Mouse (Mus musculus): ENCODE measurements around the gene D2hgdh. TPM values are rescaled to one million over a fixed set of nuclear protein-coding genes. Genes with fewer than 3 reads are reported as not detected.

The D2hgdh gene
- 4.2 TPM in 2 replicates for polyA plus RNA-seq (2012; ENCODE audit: low replicate concordance)

DNA sequence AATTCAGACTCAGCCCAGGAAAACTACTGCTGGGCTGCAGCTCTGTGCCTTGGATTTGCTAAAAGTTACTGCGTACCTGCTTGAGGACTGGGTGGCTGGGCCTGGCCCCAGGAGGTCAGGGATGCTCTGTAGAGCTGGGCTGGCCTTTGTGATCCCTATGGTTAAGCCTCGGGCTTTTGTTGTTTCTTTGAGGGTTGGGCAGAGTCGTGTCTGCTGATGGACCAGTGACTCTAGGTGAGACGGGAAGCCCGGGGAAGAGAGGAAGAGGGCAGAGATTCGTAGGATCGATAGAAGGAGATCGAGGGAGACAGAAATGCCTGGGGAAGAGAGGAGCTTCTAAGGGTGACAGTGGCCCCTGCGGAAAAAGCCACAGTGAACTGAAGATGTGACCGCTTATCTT is at the start of gene D2hgdh:
Gene D2hgdh, plus strand, starts transcription at position 301 of the 400 bp plus-strand sequence.

GRCm38 (mm10) chr1:93801741-93802238 is 22.9 kb upstream of the D2hgdh start, which contains the start of gene Dtymk:
Dtymk (minus strand) TSS chr1:93801934.

DNA sequence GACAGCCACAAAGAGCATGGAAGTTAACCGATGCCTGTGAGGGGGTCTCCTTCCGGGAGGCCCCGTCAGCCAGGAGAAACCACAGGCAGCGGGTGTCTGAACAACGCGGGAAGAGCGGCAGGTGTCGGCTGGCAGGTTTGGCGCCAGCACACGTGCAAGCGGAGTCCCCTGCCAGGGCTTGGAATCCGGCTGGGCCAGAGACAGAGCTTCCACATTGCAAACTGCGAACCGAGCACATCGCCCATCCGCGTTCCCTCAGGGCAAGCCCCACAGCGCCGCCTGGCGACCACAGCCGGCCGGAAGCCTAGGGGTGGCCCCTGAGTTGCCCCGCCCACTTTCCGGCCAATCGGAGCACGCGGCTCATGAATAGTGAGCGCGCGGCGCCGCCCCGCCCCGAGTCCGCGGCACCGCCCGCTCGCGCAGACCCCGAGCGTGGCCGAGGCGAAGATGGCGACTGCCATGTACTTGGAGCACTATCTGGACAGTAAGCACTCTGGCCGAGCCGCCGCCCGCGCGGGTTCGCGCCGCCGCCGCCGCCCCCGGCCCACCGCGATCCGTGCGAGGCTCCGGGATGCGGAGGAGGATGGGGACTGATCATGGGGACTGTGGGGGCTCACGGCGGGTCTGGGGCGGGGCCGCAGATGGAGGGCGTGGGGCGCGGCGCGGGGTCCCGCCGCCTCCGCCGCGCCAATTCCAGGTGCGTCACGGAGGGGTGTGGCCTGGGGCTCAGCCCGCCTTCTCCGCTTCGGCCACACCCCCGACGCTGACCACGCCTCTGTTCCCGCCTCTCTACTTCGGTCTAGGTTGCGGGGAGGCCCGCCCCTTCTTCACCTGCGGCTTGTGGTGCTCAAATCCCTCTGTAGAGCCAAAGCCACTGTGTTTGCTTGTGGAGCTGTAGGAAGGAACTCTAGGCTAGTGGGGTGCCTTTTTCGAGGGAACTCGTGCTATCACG is 20.9 kb upstream of the D2hgdh start, which contains the start of gene Ing5:
Gene Ing5, plus strand, starts transcription at position 410 of the 952 bp plus-strand sequence.

DNA sequence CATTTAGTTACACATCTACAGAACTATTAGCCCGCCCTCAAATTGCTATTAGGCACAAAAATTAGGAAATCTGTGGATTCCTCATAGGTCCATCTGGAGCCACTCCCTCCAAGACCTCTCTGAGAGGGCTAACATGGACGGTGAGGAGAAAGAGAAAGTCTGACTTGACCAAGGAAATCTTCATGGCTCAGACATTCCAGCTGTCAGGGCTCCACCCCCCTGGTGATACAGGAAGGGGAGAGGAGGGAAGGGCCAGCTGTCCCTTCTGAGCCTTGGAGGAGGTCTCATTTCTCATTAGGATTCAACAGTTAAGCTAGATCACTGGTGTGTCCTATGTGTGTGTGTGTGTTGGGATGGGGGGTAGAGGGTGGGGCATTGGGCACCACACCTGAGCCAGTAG is 36.3 kb downstream of the D2hgdh start, which contains the start of gene Gal3st2:
Gene Gal3st2, plus strand, starts transcription at position 259 of the 400 bp plus-strand sequence.

Other genes with a start within 250 kb of the D2hgdh start
- 13.1 and 18.8 TPM in 2 replicates for gene Stk25, start 166.2 kb upstream of the D2hgdh start, polyA plus RNA-seq (2012; ENCODE audit: low replicate concordance)
- 0.53 and 1.9 TPM in 2 replicates for gene Bok, start 139.2 kb upstream of the D2hgdh start, polyA plus RNA-seq (2012; ENCODE audit: low replicate concordance)
- 3.5 and 5.5 TPM in 2 replicates for gene Atg4b, start 73.4 kb upstream of the D2hgdh start, polyA plus RNA-seq (2012; ENCODE audit: low replicate concordance)
- gene Thap4, start 70.0 kb upstream of the D2hgdh start, polyA plus RNA-seq (2012; ENCODE audit: low replicate concordance), result 25.2 and 27.0 TPM in 2 replicates
- gene Dtymk, start 23.0 kb upstream of the D2hgdh start, polyA plus RNA-seq (2012; ENCODE audit: low replicate concordance), result 22.7 and 23.0 TPM in 2 replicates
- 0.73 and 3.6 TPM in 2 replicates for gene Ing5, start 20.9 kb upstream of the D2hgdh start, polyA plus RNA-seq (2012; ENCODE audit: low replicate concordance)
- 0.08 TPM in 1 of 2 replicates, not detected in the other for gene Gal3st2, start 36.4 kb downstream of the D2hgdh start, polyA plus RNA-seq (2012; ENCODE audit: low replicate concordance)
- not detected in 2 replicates for gene Gal3st2b, start 93.4 kb downstream of the D2hgdh start, polyA plus RNA-seq (2012; ENCODE audit: low replicate concordance)
- not detected in 2 replicates for gene Gal3st2c, start 165.6 kb downstream of the D2hgdh start, polyA plus RNA-seq (2012; ENCODE audit: low replicate concordance)
- not detected in 2 replicates for gene Neu4, start 195.5 kb downstream of the D2hgdh start, polyA plus RNA-seq (2012; ENCODE audit: low replicate concordance)
- 1.4 and 2.3 TPM in 2 replicates for gene Pdcd1, start 227.6 kb downstream of the D2hgdh start, polyA plus RNA-seq (2012; ENCODE audit: low replicate concordance)